Mouse (Mus musculus) ES-Bruce4 (cell line): Measurements from ENCODE around the gene Kcnmb1. TPM values are rescaled to one million over a fixed set of nuclear protein-coding genes. Genes with fewer than 3 reads are reported as not detected.

Experiments
- H3K27ac ChIP-seq: 2 replicates; pipeline ENCODE4 v1.5.1; 2012; ENCODE audit warnings: low read length, inconsistent platforms; ENCODE audit not compliant: insufficient read depth
- H3K27me3 ChIP-seq: 2 replicates; pipeline ENCODE4 v1.6.1; 2012; ENCODE audit warnings: mild to moderate bottlenecking, low read length, inconsistent platforms; ENCODE audit not compliant: control insufficient read depth, poor library complexity, insufficient read depth, severe bottlenecking
- H3K36me3 ChIP-seq: 2 replicates; pipeline ENCODE4 v1.6.1; 2012; ENCODE audit warnings: inconsistent platforms, mild to moderate bottlenecking, low read length, moderate library complexity; ENCODE audit not compliant: control insufficient read depth, poor library complexity, insufficient read depth, severe bottlenecking
- H3K4me1 ChIP-seq: one replicate; pipeline ENCODE4 v1.8.1; 2011; ENCODE audit warnings: low read length; ENCODE audit not compliant: control insufficient read depth, insufficient read depth
- H3K4me3 ChIP-seq: 2 replicates; pipeline ENCODE4 v1.5.1; 2011; ENCODE audit warnings: low read depth, mild to moderate bottlenecking, low read length
- H3K9ac ChIP-seq: 2 replicates; pipeline ENCODE4 v1.6.1; 2012; ENCODE audit warnings: low read depth, mild to moderate bottlenecking, inconsistent platforms; ENCODE audit not compliant: poor library complexity, severe bottlenecking
- H3K9me3 ChIP-seq: replicated peaks from 2 replicates; pipeline ENCODE4 v1.6.1; 2012; ENCODE audit warnings: mild to moderate bottlenecking, low read length, inconsistent platforms; ENCODE audit not compliant: control insufficient read depth, poor library complexity, insufficient read depth, severe bottlenecking
- CTCF ChIP-seq: IDR thresholded peaks from one replicate; pipeline ENCODE4 v1.8.1; 2011; ENCODE audit warnings: low read depth, low read length
- EP300 ChIP-seq: IDR thresholded peaks from 2 replicates; pipeline ENCODE4 v1.6.1; 2011; ENCODE audit warnings: low read depth, low read length; ENCODE audit not compliant: insufficient read depth
- POLR2A ChIP-seq: IDR thresholded peaks from one replicate; pipeline ENCODE4 v1.8.1; 2011; ENCODE audit warnings: low read length; ENCODE audit not compliant: insufficient read depth
- polyA plus RNA-seq: library from polyadenylated mRNA; stranded (reverse); fragments of >200 nt; gene quantifications from 2 replicates; pipeline ENCODE4 v1.2.4, GENCODE M21; 2011; ENCODE audit warnings: low read depth; ENCODE audit not compliant: missing spikeins, insufficient read depth, insufficient read length

Kcnmb1 gene
- polyA plus RNA-seq, 1 experiment, result not detected

- Histone ChIP-seq H3K9me3 (no peaks in the 10 kb centered on the region), H3K4me3 (no peak overlapping the region), H3K4me1 (no peaks in the 10 kb centered on the region), H3K27ac (no peak overlapping the region), H3K9ac (no peak overlapping the region), H3K27me3 (peaks cover 2% of the 10 kb centered on the region; the same call in 1 of the 2 replicates), H3K36me3 (no peaks in the 10 kb centered on the region)
- TF ChIP-seq POLR2A (no peak), CTCF (no peak), EP300 (no peak)
These were observed 11.7 kb downstream of the Kcnmb1 start for GRCm38 (mm10) chr11:33974341-33975040.

GRCm38 (mm10) chr11:33975121-33975520, 12.3 kb downstream of the Kcnmb1 start:
- Histone ChIP-seq H3K4me1 (no peaks in the 10 kb centered on the region), H3K27me3 (peaks cover 2% of the 10 kb centered on the region; the same call in 1 of the 2 replicates), H3K4me3 (no peak overlapping the region), H3K27ac (no peak overlapping the region), H3K36me3 (no peaks in the 10 kb centered on the region), H3K9ac (no peak overlapping the region), H3K9me3 (no peaks in the 10 kb centered on the region)
- no peak for TF ChIP-seq CTCF
- TF ChIP-seq EP300, result no peak
- TF ChIP-seq POLR2A, result no peak

- H3K4me3 ChIP-seq, result no peak overlapping the region
- peaks cover 2% of the 10 kb centered on the region; the same call in 1 of the 2 replicates for H3K27me3 ChIP-seq
- H3K36me3 ChIP-seq, result no peaks in the 10 kb centered on the region
- no peak for TF ChIP-seq POLR2A
- no peak for TF ChIP-seq EP300
- no peak for TF ChIP-seq CTCF
- no peak overlapping the region for H3K9ac ChIP-seq
- no peaks in the 10 kb centered on the region for H3K4me1 ChIP-seq
- H3K9me3 ChIP-seq, result no peaks in the 10 kb centered on the region
- H3K27ac ChIP-seq, result no peak overlapping the region
These were observed 17.3 kb downstream of the Kcnmb1 start for GRCm38 (mm10) chr11:33980146-33980545.

GRCm38 (mm10) chr11:33986525-33986924, 23.7 kb downstream of the Kcnmb1 start:
- H3K4me3 ChIP-seq, result no peak overlapping the region
- H3K27ac ChIP-seq, result no peak overlapping the region
- no peak overlapping the region for H3K9ac ChIP-seq
- TF ChIP-seq CTCF (no peak), EP300 (no peak), POLR2A (no peak)
- H3K36me3 ChIP-seq, result no peaks in the 10 kb centered on the region
- H3K4me1 ChIP-seq, result no peaks in the 10 kb centered on the region
- no peaks in the 10 kb centered on the region for H3K9me3 ChIP-seq
- H3K27me3 ChIP-seq, result no peaks in the 10 kb centered on the region

GRCm38 (mm10) chr11:33990002-33990401, 27.2 kb downstream of the Kcnmb1 start:
- Histone ChIP-seq H3K27me3 (no peaks in the 10 kb centered on the region), H3K9ac (no peak overlapping the region), H3K9me3 (no peaks in the 10 kb centered on the region), H3K4me3 (no peak overlapping the region), H3K27ac (no peak overlapping the region), H3K36me3 (no peaks in the 10 kb centered on the region), H3K4me1 (no peaks in the 10 kb centered on the region)
- no peak for TF ChIP-seq EP300
- no peak for TF ChIP-seq POLR2A
- no peak for TF ChIP-seq CTCF

GRCm38 (mm10) chr11:33992938-33993337, 30.1 kb downstream of the Kcnmb1 start, which contains the start of gene Kcnip1:
Kcnip1 (minus strand) TSS chr11:33993152.
- no peak within 1 kb of the TSS for H3K9ac ChIP-seq
- H3K27ac ChIP-seq, result no peak within 1 kb of the TSS
- no peaks in the 10 kb centered on the region for H3K4me1 ChIP-seq
- H3K27me3 ChIP-seq, result no peaks in the 10 kb centered on the region
- H3K9me3 ChIP-seq, result no peaks in the 10 kb centered on the region
- no peaks in the 10 kb centered on the region for H3K36me3 ChIP-seq
- H3K4me3 ChIP-seq, result no peak within 1 kb of the TSS
- TF ChIP-seq POLR2A, result no peak
